Mouse (Mus musculus) kidney, adult 2 months (tissue): ENCODE data around the gene Smarca4.

Experiments used
- CTCF ChIP-seq: fragments of 200-500 bp; conservative IDR thresholded peaks from 2 replicates; pipeline ENCODE4 v1.5.1; 2011; ENCODE audit warnings: low read depth, mild to moderate bottlenecking, control low read depth, low read length, moderate library complexity, mixed read lengths; ENCODE audit not compliant: insufficient read depth, insufficient read length
- POLR2A ChIP-seq: fragments of 200-500 bp; IDR thresholded peaks from one replicate; pipeline ENCODE4 v1.6.1; 2011; ENCODE audit warnings: low read depth, low read length, control low read depth

- no peak for TF ChIP-seq CTCF
- peak; percentile 21 for TF ChIP-seq POLR2A
These were observed 338 bp downstream of the Smarca4 start for GRCm38 (mm10) chr9:21616232-21616781.
